Mouse (Mus musculus): ENCODE data around the gene Gm12830. TPM values are rescaled to one million over a fixed set of nuclear protein-coding genes. Genes with fewer than 3 reads are reported as not detected.
A peak's percentile ranks its signal among the peaks of the same experiment; 100 is the strongest.

The Gm12830 gene
- polyA plus RNA-seq, 1 experiment from 2014 or later, result not detected

GRCm38 (mm10) chr4:114841336-114841920 lies 19.9 kb downstream of the Gm12830 start:
- Histone ChIP-seq H3K9me3 (ENCODE audit: control insufficient read depth, low read length) (no peaks in the 10 kb centered on the region), H3K9ac (ENCODE audit: low read depth, low read length) (no peak overlapping the region), H3K27ac (ENCODE audit: low read depth, low read length) (no peak overlapping the region), H3K27me3 (ENCODE audit: control insufficient read depth, insufficient read depth, low read length) (peaks cover 33% of the 10 kb centered on the region), H3K36me3 (ENCODE audit: control insufficient read depth, insufficient read depth, low read length) (no peaks in the 10 kb centered on the region), H3K4me3 (ENCODE audit: low read depth, low read length) (no peak overlapping the region), H3K4me2 (replicated peaks; ENCODE audit: low read depth, low read length) (no peak overlapping the region), H3K4me1 (replicated peaks; ENCODE audit: control insufficient read depth, insufficient read depth, low read length) (no peaks in the 10 kb centered on the region)
- no peak for ATAC-seq (ENCODE audit: low FRiP score)
- no peak for DNase-seq (ENCODE audit: low spot score)
- 47% methylated on average over 9 of the region's 9 CpGs for WGBS

GRCm38 (mm10) chr4:114842376-114842960 lies 20.9 kb downstream of the Gm12830 start:
- DNase-seq (ENCODE audit: low spot score) (peak; percentile 33), ATAC-seq (ENCODE audit: low FRiP score) (peak; percentile 45; the same call in 1 of the 2 replicates)
- Histone ChIP-seq H3K9ac (ENCODE audit: low read depth, low read length) (0 out of 2 replicates have a peak overlapping the region, but pooled peaks have one; percentile 7), H3K36me3 (ENCODE audit: control insufficient read depth, insufficient read depth, low read length) (no peaks in the 10 kb centered on the region), H3K27ac (ENCODE audit: low read depth, low read length) (no peak overlapping the region), H3K4me1 (replicated peaks; ENCODE audit: control insufficient read depth, insufficient read depth, low read length) (no peaks in the 10 kb centered on the region), H3K4me2 (replicated peaks; ENCODE audit: low read depth, low read length) (no peak overlapping the region), H3K9me3 (ENCODE audit: control insufficient read depth, low read length) (no peaks in the 10 kb centered on the region), H3K4me3 (ENCODE audit: low read depth, low read length) (peak overlapping the region; percentile 16), H3K27me3 (ENCODE audit: control insufficient read depth, insufficient read depth, low read length) (peaks cover 33% of the 10 kb centered on the region)
- WGBS, result 6% methylated on average over 7 of the region's 11 CpGs

- DNase-seq (ENCODE audit: low spot score) (peak; percentile 48), ATAC-seq (ENCODE audit: low FRiP score) (peak; percentile 47)
- no peaks in the 10 kb centered on the region for H3K36me3 ChIP-seq (ENCODE audit: control insufficient read depth, insufficient read depth, low read length)
- H3K4me1 ChIP-seq (replicated peaks; ENCODE audit: control insufficient read depth, insufficient read depth, low read length), result no peaks in the 10 kb centered on the region
- H3K27me3 ChIP-seq (ENCODE audit: control insufficient read depth, insufficient read depth, low read length), result peaks cover 33% of the 10 kb centered on the region
- H3K4me2 ChIP-seq (replicated peaks; ENCODE audit: low read depth, low read length), result peak overlapping the region; percentile 76
- H3K9ac ChIP-seq (ENCODE audit: low read depth, low read length), result peak overlapping the region; percentile 31
- 1% methylated on average over 51 of the region's 51 CpGs for WGBS
- peak overlapping the region; percentile 36 for H3K4me3 ChIP-seq (ENCODE audit: low read depth, low read length)
- no peaks in the 10 kb centered on the region for H3K9me3 ChIP-seq (ENCODE audit: control insufficient read depth, low read length)
- H3K27ac ChIP-seq (ENCODE audit: low read depth, low read length), result no peak overlapping the region
Observed at GRCm38 (mm10) chr4:114843097-114843721, 21.7 kb downstream of the Gm12830 start.

GRCm38 (mm10) chr4:114844600-114844999 lies 23.1 kb downstream of the Gm12830 start:
- 57% methylated on average over 1 of the region's 1 CpGs for WGBS
- H3K4me3 ChIP-seq (ENCODE audit: low read depth, low read length), result no peak overlapping the region
- H3K9me3 ChIP-seq (ENCODE audit: control insufficient read depth, low read length), result no peaks in the 10 kb centered on the region
- no peak overlapping the region for H3K4me2 ChIP-seq (replicated peaks; ENCODE audit: low read depth, low read length)
- H3K36me3 ChIP-seq (ENCODE audit: control insufficient read depth, insufficient read depth, low read length), result no peaks in the 10 kb centered on the region
- H3K27ac ChIP-seq (ENCODE audit: low read depth, low read length), result no peak overlapping the region
- no peak for ATAC-seq (ENCODE audit: low FRiP score)
- H3K4me1 ChIP-seq (replicated peaks; ENCODE audit: control insufficient read depth, insufficient read depth, low read length), result no peaks in the 10 kb centered on the region
- no peak for DNase-seq (ENCODE audit: low spot score)
- H3K27me3 ChIP-seq (ENCODE audit: control insufficient read depth, insufficient read depth, low read length), result peaks cover 33% of the 10 kb centered on the region
- H3K9ac ChIP-seq (ENCODE audit: low read depth, low read length), result no peak overlapping the region

- 40% methylated on average over 4 of the region's 4 CpGs for WGBS
- Histone ChIP-seq H3K27ac (ENCODE audit: low read depth, low read length) (no peak overlapping the region), H3K36me3 (ENCODE audit: control insufficient read depth, insufficient read depth, low read length) (no peaks in the 10 kb centered on the region), H3K27me3 (ENCODE audit: control insufficient read depth, insufficient read depth, low read length) (peaks cover 33% of the 10 kb centered on the region), H3K4me2 (replicated peaks; ENCODE audit: low read depth, low read length) (no peak overlapping the region), H3K4me1 (replicated peaks; ENCODE audit: control insufficient read depth, insufficient read depth, low read length) (no peaks in the 10 kb centered on the region), H3K9ac (ENCODE audit: low read depth, low read length) (no peak overlapping the region), H3K9me3 (ENCODE audit: control insufficient read depth, low read length) (no peaks in the 10 kb centered on the region), H3K4me3 (ENCODE audit: low read depth, low read length) (no peak overlapping the region)
- no peak for ATAC-seq (ENCODE audit: low FRiP score)
- DNase-seq (ENCODE audit: low spot score), result no peak
Observed at GRCm38 (mm10) chr4:114845622-114846021, 24.1 kb downstream of the Gm12830 start.

GRCm38 (mm10) chr4:114846723-114847122 lies 25.2 kb downstream of the Gm12830 start:
- ATAC-seq (ENCODE audit: low FRiP score) (no peak), DNase-seq (ENCODE audit: low spot score) (no peak)
- H3K36me3 ChIP-seq (ENCODE audit: control insufficient read depth, insufficient read depth, low read length), result no peaks in the 10 kb centered on the region
- H3K27me3 ChIP-seq (ENCODE audit: control insufficient read depth, insufficient read depth, low read length), result peaks cover 27% of the 10 kb centered on the region
- H3K4me1 ChIP-seq (replicated peaks; ENCODE audit: control insufficient read depth, insufficient read depth, low read length), result no peaks in the 10 kb centered on the region
- no peak overlapping the region for H3K4me2 ChIP-seq (replicated peaks; ENCODE audit: low read depth, low read length)
- no peak overlapping the region for H3K27ac ChIP-seq (ENCODE audit: low read depth, low read length)
- WGBS, result 67% methylated on average over 6 of the region's 6 CpGs
- H3K4me3 ChIP-seq (ENCODE audit: low read depth, low read length), result no peak overlapping the region
- no peak overlapping the region for H3K9ac ChIP-seq (ENCODE audit: low read depth, low read length)
- H3K9me3 ChIP-seq (ENCODE audit: control insufficient read depth, low read length), result no peaks in the 10 kb centered on the region

- H3K36me3 ChIP-seq (ENCODE audit: control insufficient read depth, insufficient read depth, low read length), result no peaks in the 10 kb centered on the region
- no peak overlapping the region for H3K9ac ChIP-seq (ENCODE audit: low read depth, low read length)
- H3K4me2 ChIP-seq (replicated peaks; ENCODE audit: low read depth, low read length), result no peak overlapping the region
- no peak overlapping the region for H3K4me3 ChIP-seq (ENCODE audit: low read depth, low read length)
- H3K27me3 ChIP-seq (ENCODE audit: control insufficient read depth, insufficient read depth, low read length), result no peaks in the 10 kb centered on the region
- no peak overlapping the region for H3K27ac ChIP-seq (ENCODE audit: low read depth, low read length)
- H3K4me1 ChIP-seq (replicated peaks; ENCODE audit: control insufficient read depth, insufficient read depth, low read length), result no peaks in the 10 kb centered on the region
- no peaks in the 10 kb centered on the region for H3K9me3 ChIP-seq (ENCODE audit: control insufficient read depth, low read length)
- WGBS, result 73% methylated on average over 2 of the region's 2 CpGs
- no peak for ATAC-seq (ENCODE audit: low FRiP score)
- no peak for DNase-seq (ENCODE audit: low spot score)
Observed at GRCm38 (mm10) chr4:114853968-114854367, 32.4 kb downstream of the Gm12830 start.

GRCm38 (mm10) chr4:114858426-114858825 lies 36.9 kb downstream of the Gm12830 start:
- no peaks in the 10 kb centered on the region for H3K4me1 ChIP-seq (replicated peaks; ENCODE audit: control insufficient read depth, insufficient read depth, low read length)
- WGBS, result 51% methylated on average over 5 of the region's 5 CpGs
- H3K9me3 ChIP-seq (ENCODE audit: control insufficient read depth, low read length), result no peaks in the 10 kb centered on the region
- DNase-seq (ENCODE audit: low spot score) (no peak), ATAC-seq (ENCODE audit: low FRiP score) (no peak)
- no peaks in the 10 kb centered on the region for H3K36me3 ChIP-seq (ENCODE audit: control insufficient read depth, insufficient read depth, low read length)
- no peaks in the 10 kb centered on the region for H3K27me3 ChIP-seq (ENCODE audit: control insufficient read depth, insufficient read depth, low read length)
- no peak overlapping the region for H3K4me2 ChIP-seq (replicated peaks; ENCODE audit: low read depth, low read length)
- no peak overlapping the region for H3K27ac ChIP-seq (ENCODE audit: low read depth, low read length)
- no peak overlapping the region for H3K4me3 ChIP-seq (ENCODE audit: low read depth, low read length)
- H3K9ac ChIP-seq (ENCODE audit: low read depth, low read length), result no peak overlapping the region

- no peaks in the 10 kb centered on the region for H3K27me3 ChIP-seq (ENCODE audit: control insufficient read depth, insufficient read depth, low read length)
- H3K27ac ChIP-seq (ENCODE audit: low read depth, low read length), result no peak overlapping the region
- ATAC-seq (ENCODE audit: low FRiP score) (no peak), DNase-seq (ENCODE audit: low spot score) (no peak)
- H3K4me3 ChIP-seq (ENCODE audit: low read depth, low read length), result no peak overlapping the region
- H3K36me3 ChIP-seq (ENCODE audit: control insufficient read depth, insufficient read depth, low read length), result no peaks in the 10 kb centered on the region
- no peak overlapping the region for H3K9ac ChIP-seq (ENCODE audit: low read depth, low read length)
- H3K4me1 ChIP-seq (replicated peaks; ENCODE audit: control insufficient read depth, insufficient read depth, low read length), result no peaks in the 10 kb centered on the region
- no peaks in the 10 kb centered on the region for H3K9me3 ChIP-seq (ENCODE audit: control insufficient read depth, low read length)
- no peak overlapping the region for H3K4me2 ChIP-seq (replicated peaks; ENCODE audit: low read depth, low read length)
- 77% methylated on average over 5 of the region's 5 CpGs for WGBS
Observed at GRCm38 (mm10) chr4:114863166-114863565, 41.6 kb downstream of the Gm12830 start.

All from hindbrain, embryonic 11.5 days (tissue).